Mouse (Mus musculus) G1E-ER4 (cell line): Measurements from ENCODE around the gene Chic1. TPM values are rescaled to one million over a fixed set of nuclear protein-coding genes. Genes with fewer than 3 reads are reported as not detected.

ENCODE experiments used
- GATA1 ChIP-seq: IDR thresholded peaks from one replicate; pipeline ENCODE4 v1.8.0; 2012; ENCODE audit warnings: low read length, inconsistent platforms
- polyA plus RNA-seq: library from polyadenylated mRNA; stranded (reverse); fragments of >175 nt; gene quantifications from 2 replicates; pipeline ENCODE4 v1.2.3, GENCODE M21; 2012

Gene Chic1
- polyA plus RNA-seq: not detected in 2 replicates

DNA sequence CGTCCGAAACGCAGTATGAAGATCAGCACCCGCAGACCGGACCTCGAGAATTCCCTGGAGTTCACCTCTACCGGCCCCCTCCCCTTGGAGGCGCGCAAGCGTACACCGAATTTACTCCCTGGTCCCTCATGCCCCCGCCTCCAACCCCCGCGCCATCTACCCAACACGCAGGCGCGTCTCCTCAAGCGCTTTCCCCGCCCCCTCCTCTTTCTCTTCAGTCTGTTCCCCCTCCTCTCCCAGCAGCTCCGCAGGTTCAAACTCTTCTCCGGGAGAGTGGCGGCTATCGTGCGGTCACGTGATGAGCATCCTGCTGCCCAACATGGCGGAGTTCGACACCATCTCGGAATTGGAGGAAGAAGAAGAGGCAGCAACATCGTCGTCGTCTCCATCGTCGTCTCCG, at the start of gene Chic1:
Gene Chic1 (plus strand): TSS at position 190 of the 400 bp plus-strand sequence.
- TF ChIP-seq GATA1: no peak

DNA sequence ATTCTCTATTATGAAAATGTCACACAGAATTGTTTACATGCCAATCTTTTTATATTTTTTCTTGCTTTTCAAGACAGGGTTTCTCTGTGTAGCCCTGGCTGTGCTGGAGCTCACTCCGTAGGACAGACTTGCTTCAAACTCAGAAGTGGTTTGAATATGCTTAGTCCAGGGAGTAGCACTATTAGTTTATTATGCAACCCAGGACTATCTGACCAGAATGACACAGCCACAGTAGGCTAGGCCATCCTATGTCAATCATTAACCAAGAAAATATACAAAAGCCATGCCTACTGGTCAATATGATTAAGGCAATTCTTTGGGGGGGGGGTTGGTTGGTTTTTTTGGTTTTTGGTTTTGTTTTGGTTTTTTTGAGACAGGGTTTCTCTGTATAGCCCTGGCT, 48.0 kb upstream of the Chic1 start:
- no peak for TF ChIP-seq GATA1

- no peak for TF ChIP-seq GATA1
These were observed 44.6 kb upstream of the Chic1 start for GRCm38 (mm10) chrX:103311723-103312122.

GRCm38 (mm10) chrX:103314146-103314545, 42.1 kb upstream of the Chic1 start:
- TF ChIP-seq GATA1: no peak

DNA sequence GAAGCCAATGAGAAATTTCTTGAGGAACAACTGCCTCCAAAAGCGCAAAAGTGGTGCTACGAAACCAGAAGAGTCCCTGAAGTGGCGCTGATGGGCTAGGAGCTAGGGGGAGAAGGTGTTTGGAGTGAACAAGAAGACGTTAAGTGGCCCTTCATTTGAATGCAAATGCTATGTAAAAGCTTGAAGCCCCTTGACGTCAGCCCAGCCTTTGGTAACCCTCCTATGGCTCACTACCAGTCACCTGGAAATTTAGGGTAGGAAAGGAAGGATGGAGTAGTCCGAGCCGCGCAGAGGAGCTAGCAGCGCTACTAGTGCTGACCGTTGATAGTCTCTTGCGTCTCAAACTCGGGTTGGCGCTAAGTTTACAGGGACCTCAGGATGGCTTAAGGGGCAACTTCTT, 35.1 kb upstream of the Chic1 start, which contains the start of gene Cdx4:
Gene Cdx4 (plus strand): TSS at position 253 of the 400 bp plus-strand sequence.
- TF ChIP-seq GATA1: no peak

DNA sequence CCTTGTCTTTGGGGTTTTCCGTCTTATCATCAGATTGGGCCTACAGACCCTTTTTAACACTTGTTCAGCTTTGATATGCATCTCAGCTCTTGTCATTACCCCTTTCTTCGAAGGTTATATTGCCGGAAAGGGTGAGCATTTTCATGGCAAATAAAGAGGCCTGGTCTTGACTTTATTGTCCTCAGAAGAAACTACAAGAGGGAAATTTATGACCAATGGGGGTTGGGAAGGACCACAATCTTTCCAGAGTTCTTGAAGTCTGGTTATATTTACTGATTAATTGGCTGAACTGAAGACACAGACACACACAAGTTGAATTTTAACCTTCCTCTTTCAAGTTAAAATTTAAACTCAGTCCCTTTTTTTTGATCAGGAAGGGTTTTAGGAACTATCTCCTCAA, 30.4 kb upstream of the Chic1 start:
- no peak for TF ChIP-seq GATA1

DNA sequence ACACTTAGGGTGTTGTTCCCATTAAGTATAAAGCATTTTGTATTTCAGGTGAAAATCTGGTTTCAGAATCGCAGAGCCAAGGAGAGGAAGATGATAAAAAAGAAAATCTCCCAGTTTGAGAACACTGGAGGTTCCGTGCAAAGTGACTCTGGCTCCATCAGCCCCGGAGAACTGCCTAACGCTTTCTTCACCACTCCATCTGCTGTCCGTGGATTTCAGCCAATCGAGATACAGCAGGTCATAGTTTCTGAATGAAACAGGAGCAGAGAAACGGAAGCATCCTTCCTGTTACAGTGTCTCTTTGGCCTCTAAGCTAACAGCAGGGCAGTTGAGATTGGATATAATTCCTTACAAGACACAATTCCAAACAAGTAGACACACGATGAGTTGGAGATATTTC, 26.9 kb upstream of the Chic1 start:
- no peak for TF ChIP-seq GATA1

- TF ChIP-seq GATA1: no peak
These were observed 25.0 kb upstream of the Chic1 start for GRCm38 (mm10) chrX:103331125-103331858.

GRCm38 (mm10) chrX:103341369-103342113, 14.7 kb upstream of the Chic1 start:
- no peak for TF ChIP-seq GATA1

GRCm38 (mm10) chrX:103355784-103356183, 492 bp upstream of the Chic1 start:
- no peak for TF ChIP-seq GATA1

DNA sequence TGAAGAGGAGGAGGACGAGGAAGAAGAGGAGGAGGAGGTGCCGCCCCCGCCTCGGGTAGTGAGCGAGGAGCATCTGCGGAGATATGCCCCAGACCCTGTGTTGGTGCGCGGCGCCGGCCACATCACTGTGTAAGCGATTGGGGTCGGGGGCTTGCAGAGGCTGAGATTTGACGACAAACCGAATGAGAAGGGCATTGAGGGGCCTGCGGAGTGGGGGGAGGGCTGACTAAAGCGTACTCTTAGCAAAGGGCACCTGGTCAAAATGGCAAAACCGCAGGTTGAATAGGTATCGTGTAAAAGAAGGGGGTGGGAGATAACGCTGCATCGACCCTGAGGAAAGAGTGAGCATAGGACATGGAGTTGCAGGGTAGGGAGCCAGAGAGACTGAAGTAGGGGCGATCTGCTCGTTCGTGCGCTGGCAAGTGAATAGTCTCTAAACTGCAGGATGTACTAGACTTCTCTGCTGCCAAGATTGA, 523 bp downstream of the Chic1 start:
- TF ChIP-seq GATA1: no peak

DNA sequence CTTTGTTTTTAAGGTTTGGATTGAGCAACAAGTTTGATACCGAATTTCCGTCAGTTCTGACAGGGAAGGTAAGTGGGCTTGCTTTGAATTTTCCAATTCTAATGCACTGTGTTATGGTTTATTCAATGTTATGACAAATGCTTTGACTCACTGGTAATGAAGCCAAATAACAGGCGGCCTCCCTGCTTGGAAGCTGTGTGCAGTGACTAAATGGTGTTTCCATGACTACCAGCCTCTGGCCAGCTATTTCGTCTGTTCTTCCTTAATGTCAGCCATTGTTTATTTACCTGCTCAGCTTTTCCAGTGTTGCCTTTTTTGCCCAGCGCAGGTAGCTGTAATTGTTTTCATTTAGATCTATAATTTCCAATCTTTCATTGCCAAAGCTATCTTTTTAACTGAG, 9.9 kb downstream of the Chic1 start:
- TF ChIP-seq GATA1: no peak

DNA sequence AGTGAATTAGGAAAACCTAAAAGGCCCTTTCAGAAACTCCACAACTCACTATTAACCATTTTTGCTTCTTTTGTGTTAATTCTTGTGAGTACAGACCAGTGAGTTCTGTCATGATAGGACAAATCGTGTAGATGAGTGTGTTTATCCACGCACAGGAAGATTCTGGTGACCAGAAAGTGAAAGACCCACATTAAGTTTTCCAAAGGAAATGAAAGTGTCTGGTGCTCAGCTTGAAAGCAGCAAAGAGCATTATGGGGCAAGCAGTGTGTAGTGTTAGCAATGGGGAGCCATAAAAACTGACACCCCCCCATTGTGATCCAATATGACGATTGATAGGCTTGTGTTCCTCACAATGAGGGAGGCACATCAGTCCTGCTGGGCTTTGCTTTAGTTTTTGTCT, 12.4 kb downstream of the Chic1 start:
- no peak for TF ChIP-seq GATA1

- TF ChIP-seq GATA1: no peak
These were observed 14.9 kb downstream of the Chic1 start for GRCm38 (mm10) chrX:103371221-103371620.

DNA sequence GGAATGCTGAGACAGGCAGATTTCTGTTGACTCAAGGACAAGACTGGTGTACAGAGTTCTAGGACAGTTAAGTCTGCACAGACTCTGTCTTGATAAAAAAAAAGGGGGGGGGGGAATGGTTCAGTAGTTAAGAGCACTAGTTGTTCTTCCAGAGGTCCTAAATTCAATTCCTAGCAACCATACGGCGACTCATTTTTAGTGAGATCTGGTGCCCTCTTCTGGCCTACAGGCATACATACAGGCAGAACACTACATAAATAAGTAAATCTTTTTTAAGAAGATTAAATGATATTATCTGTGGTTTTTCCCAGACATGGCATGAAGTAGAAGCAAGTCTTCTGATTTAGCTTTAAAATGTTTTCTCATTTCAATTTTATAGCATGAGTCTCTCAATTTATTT, 15.4 kb downstream of the Chic1 start:
- TF ChIP-seq GATA1: no peak

DNA sequence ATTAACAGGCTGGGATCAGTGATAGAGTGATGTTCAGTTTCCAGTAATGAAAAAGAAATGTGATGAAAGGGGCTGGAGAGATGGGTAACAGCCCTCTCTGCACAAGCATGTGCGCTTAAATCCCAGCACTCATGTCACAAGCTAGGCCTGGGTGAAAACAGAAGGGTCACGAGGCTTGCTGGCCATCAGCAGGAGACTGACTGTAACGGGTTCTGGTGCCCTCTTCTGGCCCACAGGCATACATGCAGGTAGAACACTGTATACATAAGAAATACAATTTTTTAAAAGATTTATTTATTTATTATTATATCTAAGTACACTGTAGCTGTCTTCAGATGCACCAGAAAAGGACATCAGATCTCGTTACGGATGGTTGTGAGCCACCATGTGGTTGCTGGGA, 18.0 kb downstream of the Chic1 start:
- TF ChIP-seq GATA1: no peak

- TF ChIP-seq GATA1: no peak
These were observed 28.3 kb downstream of the Chic1 start for GRCm38 (mm10) chrX:103384528-103384927.

DNA sequence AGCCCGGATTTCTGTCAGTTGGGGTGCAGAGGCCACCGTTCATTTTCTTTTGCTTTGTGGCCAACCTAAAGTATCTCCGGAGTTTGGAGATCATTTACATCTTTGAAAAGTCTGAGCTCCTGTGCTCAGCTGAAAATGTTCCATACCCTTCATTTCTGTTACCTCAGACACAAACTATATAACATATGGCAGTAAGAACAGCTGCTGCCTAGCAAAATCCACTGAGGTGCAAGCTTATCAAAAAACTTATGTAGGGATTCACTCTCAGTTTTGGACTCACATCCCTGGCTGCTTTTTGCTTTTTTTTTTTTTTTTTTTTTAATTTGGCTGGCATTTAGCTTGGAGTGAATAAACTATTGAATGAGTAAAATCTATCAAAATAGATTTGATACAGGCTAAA, 31.9 kb downstream of the Chic1 start:
- TF ChIP-seq GATA1: no peak
